Mouse (Mus musculus) heart, adult 2 months (tissue): ENCODE results near the gene Gm14214. TPM values are rescaled to one million over a fixed set of nuclear protein-coding genes. Genes with fewer than 3 reads are reported as not detected.

ENCODE experiments used
- DNase-seq, 2 experiments: peaks; one replicate each; pipeline ENCODE4 v3.0.0; 2021
- H3K27ac ChIP-seq: fragments of 200-600 bp; 2 replicates; pipeline ENCODE4 v1.8.1; 2022
- H3K27me3 ChIP-seq: fragments of 200-500 bp; 2 replicates; pipeline ENCODE4 v1.6.1; 2012; ENCODE audit warnings: mild to moderate bottlenecking, low read length, inconsistent platforms, mixed read lengths; ENCODE audit not compliant: control insufficient read depth, insufficient read depth
- H3K36me3 ChIP-seq: fragments of 200-500 bp; 2 replicates; pipeline ENCODE4 v1.6.1; 2012; ENCODE audit warnings: low read length, inconsistent platforms; ENCODE audit not compliant: control insufficient read depth, insufficient read depth
- H3K4me1 ChIP-seq: fragments of 200-500 bp; 2 replicates; pipeline ENCODE4 v1.6.1; 2011; ENCODE audit warnings: low read length; ENCODE audit not compliant: control insufficient read depth, insufficient read depth
- H3K4me3 ChIP-seq: fragments of 200-600 bp; 2 replicates; pipeline ENCODE4 v1.8.1; 2022
- H3K79me2 ChIP-seq: fragments of 200-500 bp; replicated peaks from 2 replicates; pipeline ENCODE4 v1.6.1; 2012; ENCODE audit warnings: mild to moderate bottlenecking, inconsistent platforms, low read length, moderate library complexity, mixed read lengths; ENCODE audit not compliant: control insufficient read depth, insufficient read depth
- H3K9ac ChIP-seq: fragments of 200-500 bp; 2 replicates; pipeline ENCODE4 v1.6.1; 2012; ENCODE audit warnings: low read depth, mild to moderate bottlenecking, control low read depth, inconsistent platforms, low read length, mixed read lengths
- CTCF ChIP-seq: fragments of 200-600 bp; IDR thresholded peaks from 2 replicates; pipeline ENCODE4 v1.8.1; 2022; ENCODE audit warnings: antibody characterized with exemption, mild to moderate bottlenecking, moderate library complexity
- EP300 ChIP-seq: fragments of 200-500 bp; IDR thresholded peaks from 2 replicates; pipeline ENCODE4 v1.6.1; 2011; ENCODE audit warnings: low read depth, low read length, control low read depth; ENCODE audit not compliant: insufficient read depth
- POLR2A ChIP-seq: fragments of 200-500 bp; IDR thresholded peaks from 2 replicates; pipeline ENCODE4 v1.6.1; 2011; ENCODE audit warnings: mild to moderate bottlenecking, low read depth, low read length, control low read depth; ENCODE audit not compliant: insufficient read depth
- WGBS: fragments of 180-500 bp; shearing (Covaris S2); methylation state at CpG from one replicate; pipeline ENCODE4 v1.1.7; 2018; 5-methylcytosine and 5-hydroxymethylcytosine counted together
- intact Hi-C: fragments of 180-260 bp; cut with DNase I; formaldehyde crosslinking; loops from one replicate; pipeline ENCODE4 v1.15.1; 2025
- polyA plus RNA-seq: library from polyadenylated mRNA; depleted of rRNA; stranded (reverse); fragments of >200 nt; gene quantifications from 2 replicates; pipeline ENCODE4 v1.2.3, GENCODE M21; 2012
- total RNA-seq, 2 experiments: library from RNA; stranded (reverse); gene quantifications; 2 replicates each; pipeline ENCODE4 v1.2.3; 2021

The Gm14214 gene
- total and polyA plus RNA-seq, 3 experiments = not detected

GRCm38 (mm10) chr2:154790656-154791483 is 21.0 kb upstream of the Gm14214 start, which contains the start of the genes Raly and a:
Gene Raly (plus strand): TSS chr2:154791096.
Gene a (plus strand): TSS chr2:154791402.
- intact Hi-C loops = loop anchor here (2.0 to 10.0 kb wide), 5 partner anchors 30 to 356 kb away; partner anchors contain the start of genes Cbfa2t2 and Eif2s2
- peaks cover 28% of the 10 kb centered on the region for H3K36me3 ChIP-seq
- H3K4me3 ChIP-seq = peak within 1 kb of the TSS; percentile 98
- peak within 1 kb of the TSS; percentile 99 for H3K27ac ChIP-seq
- H3K4me1 ChIP-seq = peaks cover 10% of the 10 kb centered on the region
- DNase-seq = peak; percentile 96 to 98
- peaks cover 6% of the 10 kb centered on the region; the same call in 1 of the 2 replicates for H3K79me2 ChIP-seq
- H3K9ac ChIP-seq = peak within 1 kb of the TSS; percentile 95
- no peaks in the 10 kb centered on the region for H3K27me3 ChIP-seq
- TF ChIP-seq POLR2A (peak; percentile 95), EP300 (0 out of 2 replicates have a peak, but pooled peaks have one; percentile 24), CTCF (peak; percentile 37)
- WGBS = 1% methylated on average over 89 of the region's 89 CpGs

GRCm38 (mm10) chr2:154789977-154790655 is 20.3 kb upstream of the Gm14214 start:
- WGBS = 14% methylated on average over 14 of the region's 14 CpGs
- intact Hi-C loops = loop anchor here (2.0 to 10.0 kb wide), 5 partner anchors 31 to 355 kb away; partner anchors contain the start of genes Cbfa2t2 and Eif2s2
- Histone ChIP-seq H3K4me3 (peak overlapping the region; percentile 58), H3K27me3 (no peaks in the 10 kb centered on the region), H3K27ac (peak overlapping the region; percentile 49), H3K9ac (no peak overlapping the region), H3K36me3 (peaks cover 23% of the 10 kb centered on the region), H3K4me1 (peaks cover 8% of the 10 kb centered on the region), H3K79me2 (peaks cover 6% of the 10 kb centered on the region; the same call in 1 of the 2 replicates)
- TF ChIP-seq POLR2A = no peak
- no peak for TF ChIP-seq EP300
- no peak for TF ChIP-seq CTCF
- DNase-seq = no peak

GRCm38 (mm10) chr2:154789381-154789780 is 19.6 kb upstream of the Gm14214 start:
- intact Hi-C loops = no loop called here
- H3K27me3 ChIP-seq = no peaks in the 10 kb centered on the region
- H3K4me3 ChIP-seq = no peak overlapping the region
- no peak overlapping the region for H3K27ac ChIP-seq
- DNase-seq = no peak
- 69% methylated on average over 6 of the region's 6 CpGs for WGBS
- no peak overlapping the region for H3K9ac ChIP-seq
- TF ChIP-seq POLR2A = no peak
- no peak for TF ChIP-seq EP300
- TF ChIP-seq CTCF = no peak
- H3K36me3 ChIP-seq = peaks cover 17% of the 10 kb centered on the region
- H3K79me2 ChIP-seq = peaks cover 6% of the 10 kb centered on the region; the same call in 1 of the 2 replicates
- H3K4me1 ChIP-seq = peaks cover 8% of the 10 kb centered on the region

- no peak for DNase-seq
- Histone ChIP-seq H3K27ac (no peak overlapping the region), H3K79me2 (no peaks in the 10 kb centered on the region), H3K9ac (no peak overlapping the region), H3K36me3 (no peaks in the 10 kb centered on the region), H3K27me3 (no peaks in the 10 kb centered on the region), H3K4me3 (no peak overlapping the region), H3K4me1 (no peaks in the 10 kb centered on the region)
- TF ChIP-seq EP300 (no peak), POLR2A (no peak), CTCF (no peak)
- 68% methylated on average over 11 of the region's 11 CpGs for WGBS
- intact Hi-C loops = no loop called here
Observed at GRCm38 (mm10) chr2:154786776-154787175, 16.9 kb upstream of the Gm14214 start.

GRCm38 (mm10) chr2:154786187-154786586 is 16.4 kb upstream of the Gm14214 start:
- no peaks in the 10 kb centered on the region for H3K79me2 ChIP-seq
- TF ChIP-seq CTCF = no peak
- no peak for TF ChIP-seq EP300
- no peak for TF ChIP-seq POLR2A
- no peak overlapping the region for H3K4me3 ChIP-seq
- no peaks in the 10 kb centered on the region for H3K27me3 ChIP-seq
- no peak overlapping the region for H3K9ac ChIP-seq
- no peak overlapping the region for H3K27ac ChIP-seq
- H3K36me3 ChIP-seq = no peaks in the 10 kb centered on the region
- no peak for DNase-seq
- intact Hi-C loops = no loop called here
- no peaks in the 10 kb centered on the region for H3K4me1 ChIP-seq
- 51% methylated on average over 3 of the region's 3 CpGs for WGBS
